Mouse (Mus musculus): ENCODE data around the gene Fyttd1.

DNA sequence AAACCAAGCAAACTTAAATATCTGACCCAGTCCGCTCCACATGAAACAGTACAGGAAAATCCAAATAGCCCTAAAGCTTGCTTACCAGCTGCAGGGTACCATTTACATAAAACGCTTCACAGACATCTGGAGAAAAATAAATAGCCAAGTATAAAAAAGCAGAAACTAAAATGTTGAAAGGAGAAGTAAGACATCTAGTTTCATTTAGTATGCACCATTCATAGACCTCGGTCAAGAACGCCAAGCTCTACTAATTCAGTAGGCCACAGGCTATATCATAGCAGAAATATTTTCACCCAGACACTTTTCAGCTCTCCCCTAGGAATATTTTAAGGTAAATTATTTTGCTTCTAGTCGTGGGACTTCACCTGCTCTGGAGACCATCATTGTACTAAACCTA, 10.6 kb upstream of the Fyttd1 start:
- TF ChIP-seq POLR2A (IDR thresholded peaks at IDR 0.05; ENCODE audit: borderline replicate concordance, insufficient read depth, low read length), result no peak
- no peak for TF ChIP-seq CTCF (IDR thresholded peaks at IDR 0.05; ENCODE audit: borderline replicate concordance, insufficient read depth, low read depth, low read length)

Measured in cerebellum, adult 2 months (tissue).